ENCODE assay signal across 24 mouse cellular contexts in genomic region chr4:120179123-120179522, GRCm38 (mm10). TPM values are rescaled to one million over a fixed set of nuclear protein-coding genes. Genes with fewer than 3 reads are reported as not detected.
DNase-seq lines count a peak whose midpoint lies in the region; ATAC-seq lines count a peak whose summit lies in the region.
"Had no signal": no experiment of that assay in that cellular context is flagged by ENCODE, and none has a peak within 500 bp of the region (broad histone marks: within the 10 kb centered on the region; RNA-seq: fewer than 3 reads in every experiment).

No protein-coding gene starts in this region.

- 63% methylated on average over 4 of the region's 4 CpGs for WGBS in intestine, embryonic 15.5 days
- WGBS in intestine, embryonic 16.5 days: 66% methylated on average over 4 of the region's 4 CpGs
- 35% methylated on average over 4 of the region's 4 CpGs for WGBS in large intestine, adult 2 months
- 85% methylated on average over 4 of the region's 4 CpGs for WGBS in kidney, embryonic 14.5 days

- no peaks in the 10 kb centered on the region for H3K27me3 ChIP-seq in intestine, embryonic 15.5 days (replicated peaks)
- H3K27me3 ChIP-seq in intestine, embryonic 16.5 days (replicated peaks; ENCODE audit: control insufficient read depth, insufficient read depth, low read length): no peaks in the 10 kb centered on the region
- no peaks in the 10 kb centered on the region for H3K27me3 ChIP-seq in kidney, embryonic 14.5 days (ENCODE audit: control insufficient read depth, insufficient read depth, low read length)
- H3K27me3 ChIP-seq: embryonic facial prominence, embryonic 13.5 days; embryonic facial prominence, embryonic 15.5 days had no signal

- H3K4me2 ChIP-seq in intestine, embryonic 15.5 days (replicated peaks): no peak overlapping the region
- no peak overlapping the region for H3K4me2 ChIP-seq in intestine, embryonic 16.5 days (ENCODE audit: low read depth, low read length)
- H3K4me2 ChIP-seq in kidney, embryonic 14.5 days (replicated peaks; ENCODE audit: low read depth, low read length): no peak overlapping the region
- H3K4me2 ChIP-seq: embryonic facial prominence, embryonic 13.5 days; embryonic facial prominence, embryonic 15.5 days; forebrain, embryonic 12.5 days had no signal

- H3K27ac ChIP-seq in intestine, embryonic 15.5 days: no peak overlapping the region
- H3K27ac ChIP-seq in intestine, embryonic 16.5 days (ENCODE audit: low read length): 0 out of 2 replicates have a peak overlapping the region, but pooled peaks have one; percentile 21
- H3K27ac ChIP-seq in kidney, embryonic 14.5 days (ENCODE audit: low read depth, low read length): no peak overlapping the region
- H3K27ac ChIP-seq: embryonic facial prominence, embryonic 13.5 days; embryonic facial prominence, embryonic 15.5 days; forebrain, embryonic 10.5 days; forebrain, embryonic 12.5 days had no signal

- H3K9ac ChIP-seq in intestine, embryonic 15.5 days: no peak overlapping the region
- H3K9ac ChIP-seq in intestine, embryonic 16.5 days (ENCODE audit: low read depth, low read length): no peak overlapping the region
- no peak overlapping the region for H3K9ac ChIP-seq in kidney, embryonic 14.5 days (ENCODE audit: low read depth, low read length)
- H3K9ac ChIP-seq: embryonic facial prominence, embryonic 13.5 days; embryonic facial prominence, embryonic 15.5 days; forebrain, embryonic 12.5 days had no signal

- peak; percentile 75 for DNase-seq in large intestine, adult 2 months (ENCODE audit: low read depth, low spot score)
- DNase-seq in layer of hippocampus, adult 11-12 months (ENCODE audit: low spot score): no peak
- no peak for DNase-seq in frontal cortex, postnatal 14 days (ENCODE audit: low spot score in 2 of 2)
- DNase-seq: adrenal gland, adult 2 months; adrenal gland, postnatal 10 days; adrenal gland, postnatal 25 days; cerebellum, adult 11 months; cerebellum, adult 18-20 months; cerebellum, adult 8-10 months; cerebellum, adult 9-11 months; cerebellum, postnatal 14 days; cerebellum, postnatal 36 days; embryo, embryonic 11 days had no signal

- H3K36me3 ChIP-seq in intestine, embryonic 15.5 days: no peaks in the 10 kb centered on the region
- H3K36me3 ChIP-seq in intestine, embryonic 16.5 days (ENCODE audit: control insufficient read depth, insufficient read depth, low read length): no peaks in the 10 kb centered on the region
- no peaks in the 10 kb centered on the region for H3K36me3 ChIP-seq in kidney, embryonic 14.5 days (ENCODE audit: control insufficient read depth, insufficient read depth, low read length)
- H3K36me3 ChIP-seq: embryonic facial prominence, embryonic 13.5 days; embryonic facial prominence, embryonic 15.5 days; forebrain, embryonic 10.5 days; forebrain, embryonic 12.5 days had no signal

- H3K4me3 ChIP-seq in intestine, embryonic 15.5 days (replicated peaks): no peak overlapping the region
- no peak overlapping the region for H3K4me3 ChIP-seq in intestine, embryonic 16.5 days (ENCODE audit: low read length)
- H3K4me3 ChIP-seq in kidney, embryonic 14.5 days (ENCODE audit: low read length): no peak overlapping the region
- H3K4me3 ChIP-seq: embryonic facial prominence, embryonic 13.5 days; embryonic facial prominence, embryonic 15.5 days; erythroblast, embryonic 14.5 days; forebrain, embryonic 10.5 days; forebrain, embryonic 12.5 days had no signal

- peaks cover 10% of the 10 kb centered on the region for H3K4me1 ChIP-seq in intestine, embryonic 15.5 days (replicated peaks)
- H3K4me1 ChIP-seq in intestine, embryonic 16.5 days (ENCODE audit: control insufficient read depth, insufficient read depth, low read length): peaks cover 5% of the 10 kb centered on the region
- H3K4me1 ChIP-seq in kidney, embryonic 14.5 days (ENCODE audit: control insufficient read depth, insufficient read depth, low read length): no peaks in the 10 kb centered on the region
- H3K4me1 ChIP-seq: embryonic facial prominence, embryonic 13.5 days; embryonic facial prominence, embryonic 15.5 days had no signal

- peak; percentile 76 for ATAC-seq in intestine, embryonic 15.5 days
- peak; percentile 69 for ATAC-seq in intestine, embryonic 16.5 days
- no peak for ATAC-seq in kidney, embryonic 14.5 days (ENCODE audit: low FRiP score, low TSS enrichment)
- ATAC-seq: forebrain, embryonic 14.5 days had no signal

- H3K9me3 ChIP-seq in intestine, embryonic 15.5 days: no peaks in the 10 kb centered on the region
- no peaks in the 10 kb centered on the region for H3K9me3 ChIP-seq in intestine, embryonic 16.5 days (ENCODE audit: control insufficient read depth, low read length)
- H3K9me3 ChIP-seq in kidney, embryonic 14.5 days (ENCODE audit: control insufficient read depth, low read length): no peaks in the 10 kb centered on the region
- H3K9me3 ChIP-seq: embryonic facial prominence, embryonic 13.5 days; embryonic facial prominence, embryonic 15.5 days; forebrain, embryonic 10.5 days; forebrain, embryonic 12.5 days had no signal

RNA-seq across cellular contexts. Expression of gene Edn2, which starts 18.1 kb away (rescaled TPM):
- 5.1 and 5.2 TPM in 2 replicates for polyA plus RNA-seq in intestine, embryonic 15.5 days (2015; fragmentation: Nextera tagmentation; extraction: Ambion mirVana)
- 5.3 and 5.8 TPM in 2 replicates for polyA plus RNA-seq in intestine, embryonic 16.5 days (2015; fragmentation: Nextera tagmentation; extraction: Ambion mirVana)
- 32.1 and 36.8 TPM in 2 replicates for polyA plus RNA-seq in large intestine, adult 2 months (2012; rRNA removed)
- not detected in 2 replicates for polyA plus RNA-seq in kidney, embryonic 14.5 days (2014; fragmentation: Nextera tagmentation; extraction: Ambion mirVana)
- polyA plus RNA-seq: adrenal gland, adult 2 months; brain, embryonic 14.5 days; C2C12; erythroblast, embryonic 14.5 days; forebrain, embryonic 10.5 days; forebrain, embryonic 12.5 days had no signal
